Mouse (Mus musculus): ENCODE data around the gene Nsg2.

DNA sequence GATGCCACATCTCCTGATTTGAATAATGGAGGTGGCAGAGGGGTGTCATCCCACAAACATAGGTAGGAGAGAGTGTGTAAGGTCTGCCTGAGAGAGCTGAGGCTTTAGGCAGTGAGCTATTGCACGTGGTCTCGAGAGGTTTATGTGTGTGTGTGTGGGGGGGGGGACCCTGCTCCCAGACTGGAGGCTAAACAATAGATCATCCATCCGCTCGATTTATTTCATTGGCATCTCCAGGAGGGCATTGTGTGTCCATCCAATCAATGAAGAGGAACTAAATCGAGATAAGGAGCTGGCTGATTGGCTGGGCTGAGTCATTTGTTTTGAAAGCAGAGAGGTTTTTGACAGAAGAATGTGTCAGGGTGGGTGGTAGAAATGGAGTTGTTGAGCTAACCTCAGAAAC, 2.4 kb downstream of the Nsg2 start:
- TF ChIP-seq POLR2A (IDR thresholded peaks at IDR 0.05; ENCODE audit: borderline replicate concordance, extremely low read depth, low read depth, low read length), result no peak
- TF ChIP-seq CTCF (IDR thresholded peaks at IDR 0.05; ENCODE audit: insufficient read depth, low read length), result no peak
